Mouse (Mus musculus): Measurements from ENCODE around the gene Exosc5. TPM values are rescaled to one million over a fixed set of nuclear protein-coding genes. Genes with fewer than 3 reads are reported as not detected.

Gene Exosc5
- total and polyA plus RNA-seq, 3 experiments: 105 to 125 (median 123) TPM

GRCm38 (mm10) chr7:25687811-25688401 is 28.9 kb downstream of the Exosc5 start:
- Histone ChIP-seq H3K4me3 (replicated peaks in 1 of 3; ENCODE audit: low read depth in 2 of 3, low read length in 2 of 3, poor library complexity in 1 of 3) (peak overlapping the region; percentile 73 to 87 (median 83)), H3K27ac (ENCODE audit: insufficient read depth, low read depth) (peak overlapping the region; percentile 64), H3K4me1 (ENCODE audit: control insufficient read depth in 1 of 2, insufficient read depth in 2 of 2) (peaks cover 21 to 45% of the 10 kb centered on the region in 2 experiments), H3K79me2 (replicated peaks; ENCODE audit: control insufficient read depth, extremely low read depth, insufficient read depth, poor library complexity, severe bottlenecking) (peaks cover 25% of the 10 kb centered on the region), H3K27me3 (replicated peaks) (no peaks in the 10 kb centered on the region), H3K36me3 (replicated peaks in 1 of 2; ENCODE audit: control insufficient read depth in 1 of 2, insufficient read depth in 1 of 2, low read length in 1 of 2) (peaks cover 10 to 44% of the 10 kb centered on the region in 2 experiments), H3K9ac (ENCODE audit: insufficient read depth, low read depth) (peak overlapping the region; percentile 98), H3K9me3 (replicated peaks; ENCODE audit: low read length) (no peaks in the 10 kb centered on the region), H3K4me2 (ENCODE audit: insufficient read depth, low read depth, poor library complexity, severe bottlenecking) (peak overlapping the region; percentile 60)
- peak; percentile 48 for DNase-seq (ENCODE audit: extremely low read depth)
- dilution Hi-C loops (cut with MboI; ENCODE audit: extremely low pct_ligation_motif_present, extremely low pct_unique_long_range_greater_than_20kb, low sequenced_read_pairs): no loop called here
- TF ChIP-seq CHD1 (IDR thresholded peaks at IDR 0.05; ENCODE audit: low read depth, low read length) (no peak), ZKSCAN1 (IDR thresholded peaks at IDR 0.05; ENCODE audit: borderline replicate concordance, low read depth, low read length) (peak; percentile 16; the same call in 1 of the 2 replicates), JUN (IDR thresholded peaks at IDR 0.05; ENCODE audit: insufficient read depth, low read depth, low read length) (no peak), MAZ (IDR thresholded peaks at IDR 0.05; ENCODE audit: low read depth, low read length) (peak; percentile 76; the same call in 1 of the 2 replicates), SIN3A (IDR thresholded peaks at IDR 0.05; ENCODE audit: low read length) (peak; percentile 75), UBTF (IDR thresholded peaks at IDR 0.05; ENCODE audit: low read depth, low read length) (peak; percentile 91; the same call in 1 of the 2 replicates), MAX (IDR thresholded peaks at IDR 0.05; ENCODE audit: low read length) (peak; percentile 15; the same call in 1 of the 2 replicates), USF2 (conservative IDR thresholded peaks at IDR 0.05; ENCODE audit: low read depth, low read length) (no peak), USF1 (IDR thresholded peaks at IDR 0.05; ENCODE audit: low read depth, low read length) (no peak), MEF2A (IDR thresholded peaks at IDR 0.05; ENCODE audit: borderline replicate concordance, low read depth, low read length) (no peak), ZC3H11A (IDR thresholded peaks at IDR 0.05; ENCODE audit: low read depth, low read length) (no peak), MYC (IDR thresholded peaks at IDR 0.05; ENCODE audit: low read depth, low read length) (no peak; the same call in 1 of the 2 replicates), NELFE (IDR thresholded peaks at IDR 0.05; ENCODE audit: low read depth, low read length) (peak; percentile 18; the same call in 1 of the 2 replicates), MAFK (IDR thresholded peaks at IDR 0.05; ENCODE audit: insufficient replicate concordance, low read length) (no peak), E2F4 (IDR thresholded peaks at IDR 0.05; ENCODE audit: insufficient replicate concordance, low read depth, low read length) (no peak), ZNF384 (IDR thresholded peaks at IDR 0.05; ENCODE audit: low read depth, low read length) (no peak), RCOR1 (conservative IDR thresholded peaks at IDR 0.05; ENCODE audit: low read depth, low read length) (no peak), TCF12 (IDR thresholded peaks at IDR 0.05; ENCODE audit: low read depth, low read length) (peak; percentile 45; the same call in 1 of the 2 replicates), POLR2AphosphoS2 (IDR thresholded peaks at IDR 0.05; ENCODE audit: low read depth, low read length) (no peak; the same call in 1 of the 2 replicates), POLR2A (IDR thresholded peaks at IDR 0.05; ENCODE audit: low read depth, low read length) (no peak; the same call in 1 of the 2 replicates), TBP (conservative IDR thresholded peaks at IDR 0.05; ENCODE audit: low read depth, low read length) (no peak), HCFC1 (IDR thresholded peaks at IDR 0.05; ENCODE audit: low read depth, low read length) (peak; percentile 19; the same call in 1 of the 2 replicates), RAD21 (IDR thresholded peaks at IDR 0.05; ENCODE audit: low read depth, low read length) (no peak; the same call in none of the 2 replicates), SMC3 (IDR thresholded peaks at IDR 0.05; ENCODE audit: low read depth, low read length) (peak; percentile 24; the same call in 1 of the 2 replicates), IRF4 (IDR thresholded peaks at IDR 0.05; ENCODE audit: low read depth, low read length) (no peak; the same call in 1 of the 2 replicates), EP300 (IDR thresholded peaks at IDR 0.05; ENCODE audit: low read length) (no peak), MXI1 (IDR thresholded peaks at IDR 0.05; ENCODE audit: low read depth, low read length) (peak; percentile 62), BHLHE40 (IDR thresholded peaks at IDR 0.05; ENCODE audit: low read depth, low read length) (no peak), NRF1 (IDR thresholded peaks at IDR 0.05; ENCODE audit: low read depth, low read length) (no peak), PAX5 (IDR thresholded peaks at IDR 0.05; ENCODE audit: low read length) (no peak), CTCF (conservative IDR thresholded peaks at IDR 0.05 in 1 of 2, IDR thresholded peaks at IDR 0.05 in 1 of 2; ENCODE audit: low read depth in 2 of 2, low read length in 2 of 2) (peak in 1 of 2 experiments; percentile 68; a peak in 2 of 4 replicates), ZMIZ1 (IDR thresholded peaks at IDR 0.05; ENCODE audit: low read depth, low read length) (peak; percentile 43; the same call in 1 of the 2 replicates), ETS1 (conservative IDR thresholded peaks at IDR 0.05; ENCODE audit: low read depth, low read length) (0 out of 2 replicates have a peak, but pooled peaks have one; percentile 7), ELF1 (IDR thresholded peaks at IDR 0.05; ENCODE audit: low read depth, low read length) (no peak), KAT2A (IDR thresholded peaks at IDR 0.05; ENCODE audit: insufficient replicate concordance, low read length) (no peak)
- in situ Hi-C loops (cut with MboI; ENCODE audit: low pct_ligation_motif_present, low pct_unique_long_range_greater_than_20kb, low sequenced_read_pairs): no loop called here
